Mouse (Mus musculus) heart, postnatal 0 days (tissue): Measurements from ENCODE around the gene Gfod1. TPM values are rescaled to one million over a fixed set of nuclear protein-coding genes. Genes with fewer than 3 reads are reported as not detected.

ENCODE experiments used
- ATAC-seq: fragments of 200-750 bp; cut with Nextera tagmentation; 2 replicates; pipeline ENCODE4 v1.8.0; 2017; ENCODE audit warnings: low read depth, moderate number of reproducible peaks, moderate library complexity; ENCODE audit not compliant: insufficient read depth
- DNase-seq: peaks from one replicate; pipeline ENCODE4 v3.0.0-alpha.2; 2016; ENCODE audit warnings: low spot score
- H3K27ac ChIP-seq: fragments of 300-500 bp; sonication (generic); 2 replicates; pipeline ENCODE4 v1.5.1; 2014; ENCODE audit warnings: low read depth, mild to moderate bottlenecking
- H3K27me3 ChIP-seq: fragments of 300-500 bp; sonication (generic); 2 replicates; pipeline ENCODE4 v1.6.1; 2014; ENCODE audit warnings: low read length, mixed read lengths; ENCODE audit not compliant: control insufficient read depth, insufficient read depth
- H3K36me3 ChIP-seq: fragments of 300-500 bp; sonication (generic); replicated peaks from 2 replicates; pipeline ENCODE4 v1.6.1; 2014; ENCODE audit warnings: low read length, mixed read lengths; ENCODE audit not compliant: control insufficient read depth, insufficient read depth
- H3K4me1 ChIP-seq: fragments of 300-500 bp; sonication (generic); 2 replicates; pipeline ENCODE4 v1.6.1; 2014; ENCODE audit warnings: antibody characterized with exemption; ENCODE audit not compliant: control insufficient read depth, insufficient read depth
- H3K4me2 ChIP-seq: fragments of 300-500 bp; sonication (generic); 2 replicates; pipeline ENCODE4 v1.6.1; 2014; ENCODE audit warnings: low read depth, mild to moderate bottlenecking, low read length, moderate library complexity
- H3K4me3 ChIP-seq: fragments of 300-500 bp; sonication (generic); 2 replicates; pipeline ENCODE4 v1.5.1; 2014; ENCODE audit warnings: low read depth, low read length
- H3K9ac ChIP-seq: fragments of 300-500 bp; sonication (generic); replicated peaks from 2 replicates; pipeline ENCODE4 v1.6.1; 2014; ENCODE audit warnings: low read depth, low read length, mixed read lengths
- H3K9me3 ChIP-seq: fragments of 300-500 bp; sonication (generic); replicated peaks from 2 replicates; pipeline ENCODE4 v1.6.1; 2016; ENCODE audit warnings: low read length; ENCODE audit not compliant: control insufficient read depth
- CTCF ChIP-seq: IDR thresholded peaks from 2 replicates; pipeline ENCODE4 v1.5.1; 2016; ENCODE audit warnings: antibody characterized with exemption, control low read depth, low read depth
- EP300 ChIP-seq: IDR thresholded peaks from 2 replicates; pipeline ENCODE4 v1.6.1; 2016; ENCODE audit warnings: antibody characterized with exemption, low read depth
- WGBS: fragments of 180-500 bp; shearing (Covaris S2); extraction: QIAGEN DNeasy Blood & Tissue Kit; methylation state at CpG from one replicate; pipeline ENCODE4 v1.1.7; 2014; 5-methylcytosine and 5-hydroxymethylcytosine counted together
- polyA plus RNA-seq: library from polyadenylated mRNA; unstranded; fragments of >200 nt; fragmentation: Nextera tagmentation; extraction: Ambion mirVana; gene quantifications from 2 replicates; pipeline ENCODE4 v1.2.1, GENCODE M21; 2015
- total RNA-seq: library from RNA; depleted of rRNA; stranded (reverse); fragments of >200 nt; gene quantifications from 2 replicates; pipeline ENCODE4 v1.2.3, GENCODE M21; 2014; ENCODE audit warnings: low replicate concordance

The Gfod1 gene
- total and polyA plus RNA-seq, 2 experiments from 2014 or later = 2.5 to 20.5 TPM

GRCm38 (mm10) chr13:43222084-43222483, 81.9 kb downstream of the Gfod1 start:
- Histone ChIP-seq H3K27me3 (no peaks in the 10 kb centered on the region), H3K4me1 (peaks cover 37% of the 10 kb centered on the region), H3K9ac (no peak overlapping the region), H3K27ac (no peak overlapping the region), H3K36me3 (no peaks in the 10 kb centered on the region), H3K4me3 (no peak overlapping the region), H3K9me3 (no peaks in the 10 kb centered on the region), H3K4me2 (no peak overlapping the region)
- 91% methylated on average over 1 of the region's 1 CpGs for WGBS
- no peak for DNase-seq
- TF ChIP-seq CTCF (no peak), EP300 (no peak)
- no peak for ATAC-seq

- H3K27ac ChIP-seq = no peak overlapping the region
- no peak overlapping the region for H3K4me2 ChIP-seq
- H3K4me3 ChIP-seq = no peak overlapping the region
- H3K4me1 ChIP-seq = peaks cover 29% of the 10 kb centered on the region
- no peak overlapping the region for H3K9ac ChIP-seq
- H3K9me3 ChIP-seq = no peaks in the 10 kb centered on the region
- WGBS = 82% methylated on average over 6 of the region's 6 CpGs
- no peak for DNase-seq
- H3K36me3 ChIP-seq = no peaks in the 10 kb centered on the region
- TF ChIP-seq CTCF (no peak), EP300 (no peak)
- ATAC-seq = no peak
- H3K27me3 ChIP-seq = no peaks in the 10 kb centered on the region
Observed at GRCm38 (mm10) chr13:43221290-43221689, 82.7 kb downstream of the Gfod1 start.

DNA sequence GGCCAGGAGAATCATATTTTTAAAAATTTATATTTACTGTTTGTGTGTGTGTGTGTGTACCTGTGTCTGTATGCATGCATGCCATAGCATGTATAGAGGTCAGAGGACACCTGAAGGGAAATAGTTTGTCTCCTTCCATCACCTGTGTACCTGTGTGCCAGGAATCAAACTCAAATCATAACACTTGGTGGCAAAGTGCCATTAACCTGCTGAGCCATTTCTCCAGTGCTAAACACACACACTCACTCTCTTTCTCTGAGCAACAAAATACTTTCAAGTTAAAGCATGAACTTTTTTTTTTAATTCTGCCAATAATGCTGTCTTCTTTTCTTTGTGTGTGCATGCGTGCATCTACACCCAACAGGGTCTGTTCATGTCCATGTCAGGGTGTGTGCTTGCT, 83.3 kb downstream of the Gfod1 start:
- H3K4me2 ChIP-seq = no peak overlapping the region
- 91% methylated on average over 1 of the region's 1 CpGs for WGBS
- H3K27ac ChIP-seq = no peak overlapping the region
- no peak overlapping the region for H3K4me3 ChIP-seq
- no peaks in the 10 kb centered on the region for H3K9me3 ChIP-seq
- H3K36me3 ChIP-seq = no peaks in the 10 kb centered on the region
- H3K4me1 ChIP-seq = peaks cover 25% of the 10 kb centered on the region
- H3K27me3 ChIP-seq = no peaks in the 10 kb centered on the region
- no peak for DNase-seq
- no peak for ATAC-seq
- H3K9ac ChIP-seq = no peak overlapping the region
- no peak for TF ChIP-seq CTCF
- no peak for TF ChIP-seq EP300

GRCm38 (mm10) chr13:43218764-43219163, 85.2 kb downstream of the Gfod1 start:
- no peaks in the 10 kb centered on the region for H3K27me3 ChIP-seq
- H3K4me2 ChIP-seq = no peak overlapping the region
- peaks cover 28% of the 10 kb centered on the region for H3K4me1 ChIP-seq
- 0 out of 2 replicates have a peak overlapping the region, but pooled peaks have one; percentile 3 for H3K27ac ChIP-seq
- DNase-seq (no peak), ATAC-seq (no peak)
- no peak overlapping the region for H3K9ac ChIP-seq
- no peaks in the 10 kb centered on the region for H3K36me3 ChIP-seq
- no peak overlapping the region for H3K4me3 ChIP-seq
- no peak for TF ChIP-seq EP300
- TF ChIP-seq CTCF = no peak
- H3K9me3 ChIP-seq = no peaks in the 10 kb centered on the region
- WGBS = 32% methylated on average over 4 of the region's 4 CpGs

DNA sequence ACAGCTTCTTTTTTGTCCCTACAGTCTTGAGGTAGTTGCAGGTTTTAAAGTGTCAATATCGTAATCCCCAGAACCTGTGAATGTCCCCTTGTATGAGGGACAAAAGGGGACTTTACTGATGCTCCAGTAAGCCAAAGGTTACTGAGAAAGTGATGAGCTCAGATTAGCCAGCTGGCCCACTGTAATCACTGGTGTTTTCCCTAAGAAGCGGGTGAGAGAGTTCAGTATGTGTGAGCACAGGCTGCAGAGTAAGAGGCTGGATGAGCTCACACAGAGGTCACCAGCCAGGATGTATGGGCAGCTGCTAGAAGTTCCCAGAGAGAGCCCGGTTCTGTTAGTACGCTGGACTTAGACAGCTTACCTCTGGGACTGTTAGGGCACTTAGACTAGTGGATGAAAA, 85.7 kb downstream of the Gfod1 start:
- H3K4me1 ChIP-seq = peaks cover 24% of the 10 kb centered on the region
- WGBS = 60% methylated on average over 4 of the region's 4 CpGs
- no peak overlapping the region for H3K4me2 ChIP-seq
- ATAC-seq (no peak), DNase-seq (no peak)
- H3K27ac ChIP-seq = 0 out of 2 replicates have a peak overlapping the region, but pooled peaks have one; percentile 3
- TF ChIP-seq CTCF (no peak), EP300 (no peak)
- no peak overlapping the region for H3K4me3 ChIP-seq
- no peaks in the 10 kb centered on the region for H3K27me3 ChIP-seq
- no peaks in the 10 kb centered on the region for H3K9me3 ChIP-seq
- no peaks in the 10 kb centered on the region for H3K36me3 ChIP-seq
- no peak overlapping the region for H3K9ac ChIP-seq

GRCm38 (mm10) chr13:43217686-43218085, 86.3 kb downstream of the Gfod1 start:
- TF ChIP-seq EP300 (no peak), CTCF (no peak)
- Histone ChIP-seq H3K9ac (no peak overlapping the region), H3K9me3 (no peaks in the 10 kb centered on the region), H3K36me3 (no peaks in the 10 kb centered on the region), H3K27me3 (no peaks in the 10 kb centered on the region), H3K4me1 (peaks cover 26% of the 10 kb centered on the region), H3K27ac (no peak overlapping the region), H3K4me2 (no peak overlapping the region), H3K4me3 (no peak overlapping the region)
- DNase-seq = no peak
- WGBS = 69% methylated on average over 4 of the region's 4 CpGs
- ATAC-seq = no peak
